Mouse (Mus musculus) urinary bladder, adult 18-20 months (tissue): Measurements from ENCODE around the gene Krt81.

ENCODE experiments used
- DNase-seq, 2 experiments: peaks; one replicate each; pipeline ENCODE4 v3.0.0; 2022; ENCODE audit warnings: low spot score in 2 of 2, mixed read lengths in 2 of 2

The Krt81 gene

DNA sequence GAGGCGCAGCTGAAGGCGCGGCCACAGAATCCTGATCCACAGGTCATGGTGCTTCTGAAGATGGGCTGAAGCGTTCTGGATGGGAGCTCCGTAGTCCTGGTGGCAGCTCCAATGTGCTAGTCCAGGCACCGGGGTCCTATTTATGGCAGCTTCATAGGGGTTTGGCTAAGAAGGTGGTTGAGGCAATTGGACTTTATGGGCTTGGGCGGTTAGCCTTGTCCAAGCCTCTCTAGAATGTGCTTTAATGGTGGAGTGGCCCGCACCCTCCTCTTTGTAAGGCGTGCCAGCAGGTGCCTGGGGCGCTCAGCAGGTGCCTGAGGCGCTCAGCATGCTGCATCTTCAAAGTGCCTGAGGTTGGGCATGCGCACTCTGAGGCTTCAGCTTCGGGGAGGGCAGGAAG is at the start of gene Krt81:
Gene Krt81, minus strand, starts transcription at position 101 of the 400 bp plus-strand sequence.
- DNase-seq, result no peak

DNA sequence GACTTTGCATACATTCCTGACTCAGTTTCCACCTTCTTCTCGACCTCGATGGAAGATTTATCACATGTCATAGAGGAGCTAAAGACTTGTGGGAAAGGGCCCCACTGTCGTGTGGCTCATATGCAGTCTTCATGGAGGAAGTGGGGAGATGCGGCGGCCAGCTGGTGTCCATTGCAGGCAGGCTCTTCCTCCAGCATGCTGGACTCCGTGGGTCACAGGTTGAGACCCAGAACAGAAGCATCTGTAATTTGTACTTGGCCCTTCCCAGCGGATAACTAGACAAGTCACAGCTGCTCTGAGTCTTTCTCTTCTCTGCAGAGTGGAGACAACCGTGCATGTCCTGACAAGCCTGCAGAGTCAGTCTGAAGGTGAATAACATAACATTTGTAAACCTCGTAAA is 44.7 kb upstream of the Krt81 start:
- DNase-seq, result no peak

DNA sequence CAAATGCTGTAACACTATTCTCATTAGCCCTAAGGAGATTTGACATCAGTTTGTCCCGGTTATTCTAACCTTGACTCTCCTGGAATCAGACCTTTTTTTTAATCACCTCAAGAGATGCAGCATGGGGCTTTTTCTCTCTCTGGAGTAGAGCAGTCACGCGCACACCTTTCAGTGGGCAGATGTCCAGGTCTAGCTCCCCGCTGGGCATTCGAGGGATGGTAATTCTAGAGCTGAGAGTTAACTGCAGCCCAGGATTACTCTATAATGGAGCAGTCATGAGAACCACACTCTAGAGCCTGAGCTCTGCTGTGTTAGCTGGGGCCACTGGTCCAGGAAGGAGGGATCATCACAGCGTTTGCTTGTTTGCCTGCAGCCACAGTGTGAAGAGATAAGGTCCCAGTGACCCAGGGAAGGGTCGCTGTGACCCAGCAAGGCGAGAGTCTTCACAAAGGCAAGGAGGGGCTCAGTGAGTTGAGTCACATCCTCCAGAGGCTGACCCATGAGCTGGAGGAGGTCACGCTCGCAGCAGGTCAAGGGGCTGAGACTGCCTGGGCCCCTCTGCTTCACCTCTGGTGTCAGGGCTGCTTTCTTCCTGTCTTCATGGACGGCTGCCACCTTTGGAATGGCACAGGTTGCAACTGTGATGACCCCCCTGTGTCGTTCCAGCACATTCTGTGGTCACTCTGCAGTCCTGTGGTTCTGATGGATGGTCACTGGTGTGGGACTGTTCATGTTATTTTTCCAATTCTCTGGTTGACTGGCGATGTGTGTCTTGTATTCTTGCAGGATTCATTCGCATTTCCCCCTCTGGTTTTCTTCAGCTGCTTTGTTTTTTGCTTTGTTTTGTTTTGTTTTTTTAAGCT is 43.6 kb upstream of the Krt81 start:
- no peak for DNase-seq

DNA sequence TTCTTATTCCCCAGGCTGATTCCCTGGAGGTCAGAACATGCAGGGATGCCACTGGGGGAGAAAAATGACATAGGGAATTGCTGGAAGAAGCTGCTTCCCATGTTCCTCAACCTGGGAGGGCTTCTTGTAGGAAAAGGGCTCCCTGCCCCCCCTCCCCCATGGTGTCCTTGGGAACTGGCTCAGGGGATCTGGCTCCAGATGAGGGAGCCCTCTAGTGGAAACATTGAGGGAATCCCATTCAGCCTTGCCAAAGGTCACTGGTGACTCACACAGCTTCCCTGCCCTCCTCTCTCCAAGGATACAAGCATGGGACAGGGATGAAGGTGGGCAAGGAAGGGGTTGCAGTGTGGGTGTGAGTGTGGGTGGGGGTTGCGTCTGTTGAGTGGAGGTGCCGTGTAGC is 33.6 kb upstream of the Krt81 start:
- peak; percentile 22 to 28 for DNase-seq

DNA sequence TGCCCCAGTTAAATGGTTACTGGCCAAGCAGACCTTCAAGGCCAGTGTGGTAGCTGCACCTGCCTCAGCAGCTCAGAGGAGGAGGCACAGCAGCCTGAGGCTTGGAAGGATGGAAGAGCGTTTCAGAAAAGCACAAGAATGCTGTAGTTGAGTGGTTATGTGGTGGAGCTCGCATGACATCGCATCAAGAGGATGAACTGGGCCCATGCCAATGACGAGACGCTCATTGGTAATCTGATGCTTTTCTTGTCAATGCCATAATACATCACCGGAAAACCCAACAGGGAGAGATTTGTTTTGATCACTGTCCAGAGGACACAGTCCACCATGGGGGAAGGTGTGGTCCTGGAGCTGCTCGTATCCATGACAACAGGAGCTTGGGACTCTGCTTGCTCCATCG is 31.7 kb upstream of the Krt81 start:
- DNase-seq, result no peak

DNA sequence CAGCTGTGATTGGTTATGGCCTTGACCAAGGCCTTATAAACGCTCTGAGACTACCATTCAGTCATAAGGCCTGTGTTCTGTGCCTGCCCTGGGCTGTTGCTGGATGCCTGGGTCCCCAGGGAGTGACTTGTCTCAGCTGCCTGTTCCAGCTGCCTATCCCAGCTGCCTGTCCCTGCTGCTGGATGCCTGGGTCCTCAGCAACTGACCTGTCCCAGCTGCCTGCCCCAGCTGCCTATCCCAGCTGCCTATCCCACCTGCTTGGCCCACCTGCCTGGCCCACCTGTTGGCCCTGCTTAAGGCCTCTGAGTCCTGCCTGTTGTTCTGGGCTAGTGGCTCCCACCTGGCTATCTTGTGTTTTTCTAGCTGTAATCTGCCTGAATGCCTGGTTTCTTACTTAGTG is 30.7 kb upstream of the Krt81 start:
- DNase-seq, result no peak

DNA sequence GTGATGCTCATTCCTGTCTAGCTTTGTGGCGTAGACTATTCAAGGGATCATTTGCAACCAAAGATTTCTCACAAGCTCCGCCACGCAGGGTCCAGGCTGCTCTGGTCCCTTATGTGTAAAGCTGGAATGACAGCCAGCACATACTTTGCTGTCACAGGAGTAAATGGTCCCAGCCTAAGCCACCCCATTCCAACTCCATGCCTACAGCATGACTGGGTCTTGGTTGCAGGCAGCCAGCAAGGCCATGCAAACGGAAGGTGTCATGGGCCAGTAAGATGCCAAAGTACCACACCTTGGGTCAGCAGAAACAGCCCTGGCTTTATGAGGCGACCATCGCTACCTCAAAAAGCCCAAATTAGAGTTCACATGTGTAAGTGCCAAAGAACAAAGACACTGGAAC is 30.2 kb upstream of the Krt81 start:
- DNase-seq, result no peak

DNA sequence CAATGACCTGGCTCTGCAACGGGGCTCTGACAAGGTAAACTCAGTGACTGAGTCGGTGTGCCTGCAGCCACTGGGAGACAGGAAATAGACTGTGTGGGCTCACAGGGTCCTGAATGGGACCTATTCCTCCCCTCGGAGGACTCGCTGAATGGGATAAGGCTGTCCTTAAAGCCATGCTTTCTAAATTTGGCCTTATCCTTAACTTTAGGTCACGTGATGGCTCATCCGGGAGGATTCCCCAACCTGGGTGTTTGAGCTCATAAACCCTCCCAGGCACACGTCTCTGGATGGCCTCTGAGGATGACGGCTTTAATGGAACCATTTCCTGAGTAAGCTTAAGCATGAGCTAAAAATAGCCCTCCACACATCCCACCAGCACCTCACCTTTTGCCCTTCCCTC is 29.2 kb upstream of the Krt81 start:
- DNase-seq, result no peak

DNA sequence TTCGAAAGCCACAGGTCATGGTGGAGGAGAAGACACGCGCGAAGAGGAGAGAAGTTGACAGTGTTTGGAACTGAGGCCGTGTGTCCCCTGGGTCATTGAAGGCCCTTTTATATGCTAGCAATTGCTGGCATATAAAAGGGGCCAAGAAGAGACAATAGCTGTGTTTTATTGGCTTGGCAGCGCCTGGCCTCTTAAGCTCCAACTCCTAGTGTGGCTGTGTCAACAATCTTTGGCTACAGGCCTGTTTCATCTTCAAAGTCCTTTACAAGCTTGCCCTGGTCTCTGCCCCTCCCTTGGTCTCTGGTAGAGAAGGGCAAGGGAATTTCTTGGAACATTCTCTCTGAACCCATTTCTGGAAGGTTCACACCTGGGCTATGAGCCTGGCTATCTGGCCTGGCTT is 27.9 kb upstream of the Krt81 start, which contains the start of gene Krt83:
Gene Krt83, minus strand, starts transcription at position 82 of the 400 bp plus-strand sequence.
- DNase-seq, result no peak

DNA sequence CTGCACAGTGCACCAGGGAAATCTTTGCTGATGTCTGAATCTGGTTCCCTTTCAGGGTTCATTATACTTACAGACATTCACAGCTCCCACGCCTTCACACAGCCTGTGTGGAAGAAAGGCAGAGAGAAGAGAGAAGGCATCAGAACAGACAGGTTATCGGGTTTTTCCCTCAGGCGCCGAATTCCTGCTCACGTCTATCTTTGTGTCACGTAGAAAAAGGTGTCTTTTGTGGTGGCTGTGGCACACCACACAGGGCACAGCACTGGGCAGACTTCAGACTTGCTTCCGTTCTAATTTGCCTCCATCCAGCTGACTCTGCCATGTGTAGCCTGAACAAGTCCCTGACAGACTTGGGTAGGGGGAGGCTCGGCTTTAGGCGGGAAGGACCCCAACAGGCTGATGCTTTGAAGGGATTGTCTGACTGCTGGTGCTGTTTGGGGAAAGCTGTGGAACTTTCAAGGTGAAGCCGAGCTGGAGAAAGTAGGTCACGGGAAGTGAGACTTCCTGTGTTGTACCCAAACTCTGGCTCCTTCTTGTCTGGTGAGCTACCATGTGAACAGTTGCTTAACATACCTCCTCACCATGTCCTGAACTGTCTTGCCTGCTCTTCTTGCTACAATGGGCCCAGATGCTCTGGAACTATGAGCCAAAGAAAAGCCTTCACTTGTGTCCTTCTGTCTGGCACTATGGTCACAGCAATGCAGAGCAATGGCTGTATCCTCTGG is 22.5 kb upstream of the Krt81 start:
- DNase-seq, result no peak

DNA sequence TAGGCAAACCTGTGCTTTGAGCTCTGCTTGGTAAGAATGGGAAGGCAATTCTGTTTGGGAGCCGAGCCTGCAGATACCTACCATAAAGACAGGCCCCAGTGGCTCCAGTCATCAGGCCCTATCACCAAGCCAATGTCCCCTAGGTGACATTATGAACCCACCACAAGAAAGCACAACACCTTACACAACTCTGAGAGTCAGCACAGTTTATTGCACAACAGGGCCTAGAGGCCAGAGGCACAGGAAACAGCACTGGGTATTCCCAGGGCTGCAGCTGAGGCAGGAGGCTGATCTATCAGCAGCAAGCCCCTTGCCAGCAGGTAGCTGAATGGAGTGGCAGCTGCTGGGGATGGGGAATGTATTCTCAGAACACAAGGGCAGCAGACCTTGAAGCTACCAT is 21.4 kb upstream of the Krt81 start:
- no peak for DNase-seq

DNA sequence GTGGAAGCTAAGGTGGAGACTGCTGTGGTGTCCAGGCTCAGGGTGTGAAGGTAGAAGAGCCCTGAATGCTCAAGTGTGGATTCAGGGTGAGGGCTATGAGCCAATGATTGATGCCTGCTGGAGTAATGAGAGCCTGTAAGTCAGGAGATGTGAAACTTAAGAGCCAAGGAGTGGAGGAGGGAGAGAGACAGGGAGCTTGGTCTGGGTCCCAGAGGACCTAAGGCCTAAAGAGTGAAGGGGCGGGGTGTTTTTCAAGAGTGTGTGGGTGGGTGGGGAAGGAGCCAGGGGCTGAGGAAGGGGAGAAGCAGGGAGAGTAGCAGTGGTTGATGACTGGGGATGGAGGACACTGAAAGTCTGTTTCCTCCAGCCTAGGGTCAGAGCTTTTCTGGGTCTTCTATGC is 20.1 kb upstream of the Krt81 start:
- no peak for DNase-seq

DNA sequence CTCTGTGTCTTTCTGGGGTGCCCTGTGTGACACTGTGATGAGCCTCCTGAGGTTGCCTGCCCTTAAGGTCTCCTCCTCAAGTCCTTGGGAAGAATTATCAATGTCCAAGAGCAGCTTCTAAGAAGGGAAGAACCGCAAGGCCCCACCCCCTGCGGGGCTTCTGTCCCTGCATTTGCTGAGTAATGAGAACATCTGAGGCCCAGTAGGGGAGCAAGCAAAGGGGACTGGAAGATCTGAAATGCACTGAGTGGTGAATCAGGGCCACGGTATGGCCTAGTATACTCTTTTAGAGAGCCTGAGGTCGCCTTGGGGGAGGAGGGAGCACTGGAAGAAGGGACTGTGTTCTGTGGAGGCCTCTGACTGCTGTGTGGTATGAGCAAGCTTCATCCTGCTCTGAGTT is 18.5 kb upstream of the Krt81 start:
- DNase-seq, result no peak

DNA sequence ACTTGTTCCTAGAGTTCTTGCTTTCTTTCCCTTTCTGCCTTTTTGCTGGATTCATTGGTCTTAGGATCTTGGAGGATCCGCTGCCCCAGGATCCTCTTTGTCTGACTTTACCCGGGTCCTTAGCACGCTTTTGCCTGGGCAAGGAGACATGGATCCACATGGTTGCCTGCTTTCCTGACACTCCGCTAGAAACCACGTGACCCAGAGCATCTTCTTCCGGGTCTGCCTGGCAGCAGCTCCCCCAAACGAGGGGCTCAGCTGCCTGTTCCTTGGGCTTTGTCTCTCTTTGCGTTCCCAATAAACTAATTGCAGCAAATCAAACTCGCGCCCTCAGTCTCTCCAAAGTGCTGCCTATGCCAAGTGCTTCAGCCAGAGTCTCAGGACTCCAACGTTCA is 16.1 kb upstream of the Krt81 start:
- no peak for DNase-seq

DNA sequence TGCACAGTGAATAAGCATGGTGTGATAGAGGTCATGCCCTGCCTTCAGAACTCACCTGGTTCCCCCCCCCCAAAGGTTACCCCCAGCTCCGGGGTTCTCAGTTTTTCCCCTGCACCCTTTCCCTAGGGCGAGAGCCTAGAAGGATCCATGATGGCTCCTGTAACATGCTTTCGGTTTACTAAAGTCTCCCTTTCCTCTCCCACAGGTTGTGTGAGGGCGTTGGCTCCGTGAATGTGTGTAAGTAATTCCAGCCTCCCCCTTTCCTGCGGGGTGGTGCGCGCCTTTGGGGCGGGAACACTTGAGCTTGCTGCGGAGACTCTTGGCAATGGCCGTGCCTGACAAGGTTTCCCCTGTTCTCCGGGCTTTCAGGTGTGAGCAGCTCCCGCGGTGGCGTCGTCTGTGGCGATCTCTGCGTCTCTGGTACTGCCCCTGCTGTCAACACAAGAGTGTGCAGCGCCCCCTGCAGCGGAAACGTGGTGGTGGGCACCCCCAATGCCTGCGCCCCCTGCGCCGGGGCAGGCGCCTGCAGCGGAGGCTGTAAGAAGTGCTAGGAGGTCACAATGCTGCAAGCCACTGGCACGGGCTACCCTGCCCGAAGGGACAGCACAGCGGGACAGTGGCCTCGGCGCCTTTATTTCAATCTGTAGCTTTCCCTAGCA is 15.6 kb upstream of the Krt81 start:
- peak; percentile 15 to 45 for DNase-seq

DNA sequence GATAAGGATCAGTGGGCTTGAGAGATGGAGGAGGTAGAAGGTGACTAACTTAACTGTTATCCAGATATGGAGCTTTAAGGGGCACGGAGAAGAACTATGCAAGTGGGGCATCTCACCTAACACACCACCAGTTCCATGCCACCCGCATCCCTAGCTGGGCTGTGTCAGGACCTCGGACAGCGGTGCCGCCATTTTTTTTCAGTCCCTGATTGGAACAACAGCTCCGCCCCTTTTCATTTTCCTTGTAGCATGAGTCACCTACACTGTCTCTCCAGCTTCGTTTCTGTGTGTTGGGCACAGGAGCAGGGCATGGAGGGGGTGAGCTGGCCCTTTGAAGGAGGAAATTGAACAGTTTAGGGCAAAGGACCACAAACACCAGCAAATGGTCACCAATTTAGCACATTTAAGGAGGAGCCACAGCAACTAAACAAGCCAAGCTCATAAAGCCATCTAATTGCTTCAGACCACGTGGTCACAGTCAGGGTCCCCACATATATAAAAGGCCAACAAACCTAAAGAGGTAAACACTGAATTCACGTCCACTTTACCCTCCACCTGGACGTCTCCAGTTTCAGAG is 9.5 kb upstream of the Krt81 start, which contains the start of gene Krt86:
Gene Krt86, plus strand, starts transcription at position 527 of the 577 bp plus-strand sequence.
- DNase-seq, result peak; percentile 13 to 45

DNA sequence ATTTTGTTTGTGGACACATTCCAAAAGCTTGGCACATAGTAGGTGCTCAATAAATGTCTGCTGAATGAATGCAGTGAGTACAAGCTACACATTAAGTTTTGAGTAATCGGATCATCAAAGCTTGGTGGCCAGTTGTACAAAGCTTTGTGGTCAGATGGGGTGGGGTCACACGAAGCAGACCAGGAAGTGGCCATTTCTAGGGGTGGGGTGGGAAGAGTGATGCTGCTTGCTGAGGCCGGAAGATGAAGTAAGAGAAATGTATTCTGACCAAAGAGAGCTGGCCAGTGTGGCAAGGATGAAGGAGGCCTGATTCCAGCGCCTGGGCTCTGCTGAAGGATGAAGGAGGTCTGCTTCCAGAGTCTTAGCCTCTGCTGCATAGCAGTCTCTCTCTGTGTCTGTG is 5.5 kb upstream of the Krt81 start:
- DNase-seq, result no peak

DNA sequence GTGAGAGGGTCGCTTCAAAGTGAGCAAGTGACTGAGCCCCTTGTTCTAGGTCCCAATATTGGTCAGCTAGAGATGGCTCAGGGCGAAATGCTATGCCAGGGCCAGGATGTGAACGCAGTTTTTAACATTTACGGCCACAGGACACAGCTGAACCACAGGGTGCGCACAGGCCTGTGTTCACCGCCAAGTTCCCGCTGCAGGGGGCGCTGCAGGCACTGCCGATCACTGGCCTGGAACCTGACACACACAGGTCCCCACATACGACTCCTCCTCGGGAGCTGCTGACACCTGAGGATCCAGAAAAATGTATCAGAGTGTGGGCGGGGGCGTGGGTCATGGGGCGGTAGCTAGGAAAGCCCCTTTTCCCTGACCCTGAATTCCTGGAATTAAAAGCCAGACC is 4.3 kb downstream of the Krt81 start:
- no peak for DNase-seq

DNA sequence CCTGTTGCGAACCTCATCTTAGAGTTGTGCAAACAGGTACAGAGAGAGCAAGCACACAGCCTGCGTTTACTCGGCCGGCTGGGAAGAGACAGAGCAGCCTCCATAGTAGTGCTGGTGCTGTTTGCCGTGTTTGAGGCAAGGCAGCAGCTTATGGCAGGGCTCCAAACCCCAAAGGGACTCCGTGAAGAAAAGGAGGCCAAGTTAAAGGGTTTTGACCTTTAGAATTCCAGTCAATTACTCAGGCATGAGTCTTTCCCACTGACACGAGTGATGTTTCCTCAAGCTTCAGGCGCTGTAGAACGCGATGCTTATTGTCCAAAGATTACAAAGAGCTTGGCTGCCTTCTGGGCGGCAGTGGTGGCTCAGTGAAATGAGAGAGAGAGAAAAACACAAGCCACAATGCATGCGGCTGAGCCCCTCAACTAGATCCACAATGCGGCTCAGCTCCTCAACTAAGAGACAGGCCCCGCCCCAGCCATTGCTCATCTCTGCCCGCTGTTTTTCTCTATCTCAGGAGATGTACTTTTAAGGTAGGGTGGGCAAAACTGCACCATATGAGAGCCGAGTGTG is 5.1 kb downstream of the Krt81 start:
- DNase-seq, result no peak

DNA sequence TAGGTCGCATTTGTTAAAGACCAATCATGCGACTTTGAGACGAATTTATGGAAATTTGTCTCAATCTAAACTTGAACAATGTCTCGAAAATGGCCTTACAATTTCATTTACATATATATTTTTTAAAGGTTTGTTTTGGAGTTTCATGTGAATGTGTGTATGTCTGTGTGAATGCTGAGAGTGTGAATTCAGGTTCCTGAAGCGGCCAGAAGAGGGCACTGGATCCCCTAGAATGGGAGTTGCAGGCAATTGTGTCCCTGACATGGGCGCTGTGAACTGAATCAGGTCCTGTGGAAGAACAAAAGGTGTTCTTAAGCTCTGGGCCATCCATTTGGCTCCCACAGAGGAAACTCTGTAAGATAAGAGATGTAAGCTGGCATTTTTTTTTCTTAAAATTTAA is 7.7 kb downstream of the Krt81 start:
- DNase-seq, result no peak

DNA sequence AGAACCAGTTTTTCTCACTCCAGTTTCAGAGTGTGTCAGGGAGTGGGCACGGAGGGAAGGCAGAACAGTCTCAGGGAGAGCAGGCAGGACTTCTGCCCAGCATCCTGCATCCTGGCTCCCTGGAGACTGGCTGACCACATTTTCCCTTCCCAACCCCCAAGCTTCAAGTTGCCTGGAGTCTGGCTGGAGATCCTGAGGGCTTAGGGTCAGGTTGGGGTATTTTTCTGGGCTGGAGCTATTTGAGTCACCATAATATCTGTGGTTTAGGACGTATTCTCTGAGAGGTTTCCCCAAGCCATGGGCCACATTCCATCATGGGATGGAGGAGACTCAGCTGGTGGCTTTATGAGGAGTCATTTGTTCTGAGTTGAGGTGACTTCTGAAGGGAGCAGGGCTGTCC is 8.3 kb downstream of the Krt81 start:
- no peak for DNase-seq

DNA sequence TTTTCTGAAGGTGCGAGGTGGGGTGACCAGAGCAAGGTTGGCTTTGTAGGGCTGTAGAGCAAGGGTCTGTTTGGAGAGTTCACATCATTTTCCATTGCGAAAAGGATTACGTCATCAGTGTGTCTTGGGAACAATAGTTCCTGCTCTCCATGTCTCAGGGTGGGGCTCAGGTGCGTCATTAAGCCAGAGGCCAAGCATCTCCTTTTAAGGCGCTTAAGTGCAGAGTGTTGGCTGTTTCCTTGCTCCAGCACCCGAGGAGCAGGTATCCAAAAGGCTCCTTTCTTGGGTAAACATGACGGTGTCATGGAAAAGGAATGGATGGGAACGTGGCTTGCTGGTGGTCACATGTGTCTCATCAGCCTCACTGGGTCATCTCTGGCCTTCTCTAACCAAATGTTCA is 8.8 kb downstream of the Krt81 start:
- DNase-seq, result no peak
